Mouse (Mus musculus): ENCODE measurements around the gene Stx18. TPM values are rescaled to one million over a fixed set of nuclear protein-coding genes. Genes with fewer than 3 reads are reported as not detected.

Gene Stx18
- polyA plus RNA-seq, 1 experiment from 2014 or later, result 27.4 TPM

- Histone ChIP-seq H3K4me2 (no peak overlapping the region), H3K36me3 (no peaks in the 10 kb centered on the region), H3K27ac (no peak overlapping the region), H3K9ac (no peak overlapping the region), H3K27me3 (no peaks in the 10 kb centered on the region), H3K4me1 (replicated peaks) (no peaks in the 10 kb centered on the region), H3K9me3 (replicated peaks) (no peaks in the 10 kb centered on the region), H3K4me3 (no peak overlapping the region)
- 84% methylated on average over 2 of the region's 2 CpGs for WGBS
- ATAC-seq (replicated peaks; ENCODE audit: insufficient number of reproducible peaks, insufficient read depth, low FRiP score, low read depth), result no peak
Observed at GRCm38 (mm10) chr5:38099139-38099676, 60.7 kb downstream of the Stx18 start.

- Histone ChIP-seq H3K4me2 (no peak overlapping the region), H3K27ac (no peak overlapping the region), H3K9me3 (replicated peaks) (no peaks in the 10 kb centered on the region), H3K9ac (no peak overlapping the region), H3K4me1 (replicated peaks) (no peaks in the 10 kb centered on the region), H3K36me3 (peaks cover 6% of the 10 kb centered on the region; the same call in 1 of the 2 replicates), H3K27me3 (no peaks in the 10 kb centered on the region), H3K4me3 (no peak overlapping the region)
- WGBS, result 91% methylated on average over 2 of the region's 2 CpGs
- no peak; the same call in 1 of the 2 replicates for ATAC-seq (replicated peaks; ENCODE audit: insufficient number of reproducible peaks, insufficient read depth, low FRiP score, low read depth)
Observed at GRCm38 (mm10) chr5:38102945-38103344, 64.4 kb downstream of the Stx18 start.

GRCm38 (mm10) chr5:38106080-38106697, 67.6 kb downstream of the Stx18 start:
- no peaks in the 10 kb centered on the region for H3K9me3 ChIP-seq (replicated peaks)
- H3K9ac ChIP-seq, result no peak overlapping the region
- H3K27me3 ChIP-seq, result no peaks in the 10 kb centered on the region
- WGBS, result 88% methylated on average over 14 of the region's 14 CpGs
- no peaks in the 10 kb centered on the region for H3K4me1 ChIP-seq (replicated peaks)
- no peak overlapping the region for H3K4me2 ChIP-seq
- peaks cover 6% of the 10 kb centered on the region; the same call in 1 of the 2 replicates for H3K36me3 ChIP-seq
- H3K4me3 ChIP-seq, result no peak overlapping the region
- no peak overlapping the region for H3K27ac ChIP-seq
- no peak for ATAC-seq (replicated peaks; ENCODE audit: insufficient number of reproducible peaks, insufficient read depth, low FRiP score, low read depth)

- no peak for ATAC-seq (replicated peaks; ENCODE audit: insufficient number of reproducible peaks, insufficient read depth, low FRiP score, low read depth)
- Histone ChIP-seq H3K4me1 (replicated peaks) (no peaks in the 10 kb centered on the region), H3K27me3 (no peaks in the 10 kb centered on the region), H3K9ac (no peak overlapping the region), H3K9me3 (replicated peaks) (no peaks in the 10 kb centered on the region), H3K27ac (no peak overlapping the region), H3K36me3 (peaks cover 6% of the 10 kb centered on the region; the same call in 1 of the 2 replicates), H3K4me3 (no peak overlapping the region), H3K4me2 (no peak overlapping the region)
- 87% methylated on average over 10 of the region's 10 CpGs for WGBS
Observed at GRCm38 (mm10) chr5:38106807-38107206, 68.3 kb downstream of the Stx18 start.

- Histone ChIP-seq H3K4me2 (no peak overlapping the region), H3K9ac (no peak overlapping the region), H3K36me3 (no peaks in the 10 kb centered on the region; the same call in 1 of the 2 replicates), H3K9me3 (replicated peaks) (no peaks in the 10 kb centered on the region), H3K4me3 (no peak overlapping the region), H3K27ac (no peak overlapping the region), H3K27me3 (no peaks in the 10 kb centered on the region), H3K4me1 (replicated peaks) (no peaks in the 10 kb centered on the region)
- no peak for ATAC-seq (replicated peaks; ENCODE audit: insufficient number of reproducible peaks, insufficient read depth, low FRiP score, low read depth)
- WGBS, result 88% methylated on average over 2 of the region's 2 CpGs
Observed at GRCm38 (mm10) chr5:38114526-38114925, 76.0 kb downstream of the Stx18 start.

DNA sequence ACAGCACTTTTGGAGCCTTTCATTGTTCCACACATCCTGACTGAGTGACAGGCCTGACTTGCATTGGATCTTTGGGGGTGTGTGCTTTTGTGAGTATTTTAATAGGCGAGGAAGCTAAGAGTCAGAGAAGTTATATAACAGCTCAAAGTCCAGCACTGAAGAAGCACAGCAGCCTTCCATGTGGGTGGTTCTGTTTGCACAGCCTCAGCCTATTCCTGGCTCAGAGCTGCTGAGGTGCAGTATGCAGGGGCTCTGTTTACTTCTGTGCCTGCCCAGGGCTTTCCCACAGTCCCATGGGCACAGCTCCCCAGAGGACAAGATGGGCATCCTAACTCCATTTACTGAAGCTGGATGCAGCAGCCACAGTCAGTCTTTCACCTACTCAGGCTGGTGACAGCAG, 78.5 kb downstream of the Stx18 start:
- no peak overlapping the region for H3K9ac ChIP-seq
- no peak for ATAC-seq (replicated peaks; ENCODE audit: insufficient number of reproducible peaks, insufficient read depth, low FRiP score, low read depth)
- no peaks in the 10 kb centered on the region for H3K27me3 ChIP-seq
- H3K27ac ChIP-seq, result no peak overlapping the region
- H3K36me3 ChIP-seq, result no peaks in the 10 kb centered on the region
- no peak overlapping the region for H3K4me2 ChIP-seq
- peaks cover 5% of the 10 kb centered on the region; the same call in 1 of the 2 replicates for H3K4me1 ChIP-seq (replicated peaks)
- no peak overlapping the region for H3K4me3 ChIP-seq
- H3K9me3 ChIP-seq (replicated peaks), result no peaks in the 10 kb centered on the region
- 90% methylated on average over 1 of the region's 1 CpGs for WGBS

- Histone ChIP-seq H3K27ac (no peak overlapping the region), H3K4me2 (no peak overlapping the region), H3K9me3 (replicated peaks) (no peaks in the 10 kb centered on the region), H3K27me3 (no peaks in the 10 kb centered on the region), H3K4me3 (no peak overlapping the region), H3K4me1 (replicated peaks) (peaks cover 5% of the 10 kb centered on the region; the same call in 1 of the 2 replicates), H3K9ac (no peak overlapping the region), H3K36me3 (0 out of 2 replicates have a peak, but pooled peaks cover 5% of the 10 kb centered on the region)
- WGBS, result 78% methylated on average over 5 of the region's 5 CpGs
- no peak for ATAC-seq (replicated peaks; ENCODE audit: insufficient number of reproducible peaks, insufficient read depth, low FRiP score, low read depth)
Observed at GRCm38 (mm10) chr5:38119268-38119667, 80.7 kb downstream of the Stx18 start.

DNA sequence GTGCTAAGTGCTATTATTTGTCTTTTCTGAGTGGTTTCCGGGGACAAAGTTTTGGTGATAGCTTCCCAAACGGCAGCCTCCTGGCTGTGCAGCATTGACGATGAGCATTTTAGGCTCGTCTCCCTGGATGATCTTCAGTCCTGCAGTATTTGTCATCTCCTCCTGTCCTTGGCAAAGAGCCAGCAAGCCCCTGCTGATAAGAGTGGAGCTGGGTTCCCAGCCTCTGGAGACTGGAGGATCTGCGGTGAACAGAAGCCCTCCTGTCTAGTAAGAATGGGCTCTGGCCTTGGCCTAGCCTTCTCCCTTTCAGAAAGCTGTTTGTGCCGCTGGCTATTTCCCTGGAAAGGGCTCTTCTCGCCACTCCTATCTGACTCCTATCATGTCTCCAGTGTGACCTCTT, 83.2 kb downstream of the Stx18 start:
- no peak overlapping the region for H3K4me2 ChIP-seq
- 0 out of 2 replicates have a peak, but pooled peaks cover 5% of the 10 kb centered on the region for H3K36me3 ChIP-seq
- no peaks in the 10 kb centered on the region for H3K9me3 ChIP-seq (replicated peaks)
- WGBS, result 34% methylated on average over 7 of the region's 7 CpGs
- no peak overlapping the region for H3K27ac ChIP-seq
- no peaks in the 10 kb centered on the region for H3K27me3 ChIP-seq
- peak; percentile 33; the same call in 1 of the 2 replicates for ATAC-seq (replicated peaks; ENCODE audit: insufficient number of reproducible peaks, insufficient read depth, low FRiP score, low read depth)
- peaks cover 5% of the 10 kb centered on the region; the same call in 1 of the 2 replicates for H3K4me1 ChIP-seq (replicated peaks)
- H3K4me3 ChIP-seq, result no peak overlapping the region
- H3K9ac ChIP-seq, result no peak overlapping the region

GRCm38 (mm10) chr5:38126519-38127306, 88.2 kb downstream of the Stx18 start:
- ATAC-seq (replicated peaks; ENCODE audit: insufficient number of reproducible peaks, insufficient read depth, low FRiP score, low read depth), result no peak
- Histone ChIP-seq H3K4me1 (replicated peaks) (peaks cover 2% of the 10 kb centered on the region; the same call in 1 of the 2 replicates), H3K9me3 (replicated peaks) (no peaks in the 10 kb centered on the region), H3K4me2 (no peak overlapping the region), H3K36me3 (peaks cover 8% of the 10 kb centered on the region; the same call in 1 of the 2 replicates), H3K9ac (no peak overlapping the region), H3K27me3 (no peaks in the 10 kb centered on the region), H3K27ac (no peak overlapping the region), H3K4me3 (no peak overlapping the region)
- 66% methylated on average over 13 of the region's 13 CpGs for WGBS

DNA sequence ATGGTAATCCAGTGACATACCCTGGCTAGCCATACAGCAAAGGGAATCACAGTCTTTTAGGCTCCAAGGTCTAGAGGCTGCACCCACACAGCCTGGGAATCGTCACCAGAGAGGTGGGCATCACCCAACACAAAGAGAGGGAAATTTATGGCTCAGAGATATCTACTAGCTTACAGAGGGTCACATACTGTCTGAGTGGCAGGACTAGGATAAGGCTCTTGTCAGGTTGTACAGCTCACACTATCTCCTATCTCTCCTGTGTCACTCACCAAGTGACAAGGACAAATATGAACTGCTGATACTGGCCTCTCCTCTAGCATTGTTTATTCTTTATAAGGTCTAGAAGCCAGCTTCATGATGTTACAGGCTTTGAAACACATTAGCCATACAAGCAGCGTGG, 90.8 kb downstream of the Stx18 start:
- WGBS, result 69% methylated on average over 2 of the region's 2 CpGs
- H3K36me3 ChIP-seq, result peaks cover 3% of the 10 kb centered on the region; the same call in 1 of the 2 replicates
- H3K9me3 ChIP-seq (replicated peaks), result no peaks in the 10 kb centered on the region
- H3K4me3 ChIP-seq, result no peak overlapping the region
- H3K27me3 ChIP-seq, result no peaks in the 10 kb centered on the region
- no peak overlapping the region for H3K9ac ChIP-seq
- H3K4me1 ChIP-seq (replicated peaks), result no peaks in the 10 kb centered on the region
- H3K4me2 ChIP-seq, result no peak overlapping the region
- ATAC-seq (replicated peaks; ENCODE audit: insufficient number of reproducible peaks, insufficient read depth, low FRiP score, low read depth), result no peak
- H3K27ac ChIP-seq, result no peak overlapping the region

- Histone ChIP-seq H3K4me2 (no peak overlapping the region), H3K9me3 (replicated peaks) (no peaks in the 10 kb centered on the region), H3K4me3 (no peak overlapping the region), H3K27me3 (no peaks in the 10 kb centered on the region), H3K36me3 (peaks cover 8% of the 10 kb centered on the region; the same call in 1 of the 2 replicates), H3K4me1 (replicated peaks) (no peaks in the 10 kb centered on the region), H3K27ac (no peak overlapping the region), H3K9ac (no peak overlapping the region)
- ATAC-seq (replicated peaks; ENCODE audit: insufficient number of reproducible peaks, insufficient read depth, low FRiP score, low read depth), result no peak; the same call in 1 of the 2 replicates
- 90% methylated on average over 9 of the region's 9 CpGs for WGBS
Observed at GRCm38 (mm10) chr5:38136247-38136646, 97.7 kb downstream of the Stx18 start.

Measured in heart, embryonic 15.5 days (tissue).